Mouse (Mus musculus) midbrain, embryonic 16.5 days (tissue): ENCODE measurements around the gene Auts2. TPM values are rescaled to one million over a fixed set of nuclear protein-coding genes. Genes with fewer than 3 reads are reported as not detected.
A peak's percentile ranks its signal among the peaks of the same experiment; 100 is the strongest.

Experiments
- ATAC-seq: fragments of 200-750 bp; cut with Nextera tagmentation; 2 replicates; pipeline ENCODE4 v1.8.0; 2017; ENCODE audit warnings: moderate TSS enrichment
- H3K27ac ChIP-seq: fragments of 300-500 bp; sonication (generic); 2 replicates; pipeline ENCODE4 v1.5.1; 2014; ENCODE audit warnings: mild to moderate bottlenecking, low read length, mixed read lengths
- H3K27me3 ChIP-seq: fragments of 300-500 bp; sonication (generic); 2 replicates; pipeline ENCODE4 v1.6.1; 2014; ENCODE audit warnings: low read depth, low read length, mixed read lengths; ENCODE audit not compliant: control insufficient read depth, insufficient read depth
- H3K36me3 ChIP-seq: fragments of 300-500 bp; sonication (generic); 2 replicates; pipeline ENCODE4 v1.6.1; 2014; ENCODE audit warnings: mild to moderate bottlenecking, low read length, moderate library complexity, mixed read lengths; ENCODE audit not compliant: control insufficient read depth, insufficient read depth
- H3K4me1 ChIP-seq: fragments of 300-500 bp; sonication (generic); 2 replicates; pipeline ENCODE4 v1.6.1; 2014; ENCODE audit warnings: mild to moderate bottlenecking, low read length, mixed read lengths; ENCODE audit not compliant: control insufficient read depth, insufficient read depth
- H3K4me2 ChIP-seq: fragments of 300-500 bp; sonication (generic); 2 replicates; pipeline ENCODE4 v1.6.1; 2014; ENCODE audit warnings: mild to moderate bottlenecking, low read length, mixed read lengths
- H3K4me3 ChIP-seq: fragments of 300-500 bp; sonication (generic); 2 replicates; pipeline ENCODE4 v1.5.1; 2014; ENCODE audit warnings: low read depth, mild to moderate bottlenecking, low read length, moderate library complexity, mixed read lengths
- H3K9ac ChIP-seq: fragments of 300-500 bp; sonication (generic); 2 replicates; pipeline ENCODE4 v1.6.1; 2014; ENCODE audit warnings: low read depth, low read length, mixed read lengths
- H3K9me3 ChIP-seq: fragments of 300-500 bp; sonication (generic); replicated peaks from 2 replicates; pipeline ENCODE4 v1.6.1; 2014; ENCODE audit warnings: mild to moderate bottlenecking, low read length, mixed read lengths; ENCODE audit not compliant: control insufficient read depth, poor library complexity, severe bottlenecking
- WGBS: fragments of 180-500 bp; shearing (Covaris S2); extraction: QIAGEN DNeasy Blood & Tissue Kit; methylation state at CpG from one replicate; pipeline ENCODE4 v1.1.7; 2014; 5-methylcytosine and 5-hydroxymethylcytosine counted together
- polyA plus RNA-seq: library from polyadenylated mRNA; unstranded; fragments of >200 nt; fragmentation: Nextera tagmentation; extraction: Ambion mirVana; gene quantifications from 2 replicates; pipeline ENCODE4 v1.2.1, GENCODE M21; 2015

Auts2 gene
- polyA plus RNA-seq, 1 experiment from 2014 or later: 49.8 TPM

GRCm38 (mm10) chr5:131767699-131768264 is 775.4 kb downstream of the Auts2 start:
- no peak for ATAC-seq
- H3K9me3 ChIP-seq: no peaks in the 10 kb centered on the region
- no peak overlapping the region for H3K4me3 ChIP-seq
- H3K9ac ChIP-seq: no peak overlapping the region
- H3K27ac ChIP-seq: no peak overlapping the region
- H3K4me2 ChIP-seq: no peak overlapping the region
- WGBS: 47% methylated on average over 12 of the region's 12 CpGs
- H3K36me3 ChIP-seq: no peaks in the 10 kb centered on the region
- H3K4me1 ChIP-seq: peaks cover 27% of the 10 kb centered on the region
- no peaks in the 10 kb centered on the region for H3K27me3 ChIP-seq

GRCm38 (mm10) chr5:131767176-131767575 is 776.0 kb downstream of the Auts2 start:
- WGBS: 71% methylated on average over 9 of the region's 9 CpGs
- no peaks in the 10 kb centered on the region for H3K27me3 ChIP-seq
- peaks cover 27% of the 10 kb centered on the region for H3K4me1 ChIP-seq
- H3K4me3 ChIP-seq: no peak overlapping the region
- no peak overlapping the region for H3K4me2 ChIP-seq
- H3K36me3 ChIP-seq: no peaks in the 10 kb centered on the region
- no peak for ATAC-seq
- H3K9me3 ChIP-seq: no peaks in the 10 kb centered on the region
- no peak overlapping the region for H3K9ac ChIP-seq
- no peak overlapping the region for H3K27ac ChIP-seq

DNA sequence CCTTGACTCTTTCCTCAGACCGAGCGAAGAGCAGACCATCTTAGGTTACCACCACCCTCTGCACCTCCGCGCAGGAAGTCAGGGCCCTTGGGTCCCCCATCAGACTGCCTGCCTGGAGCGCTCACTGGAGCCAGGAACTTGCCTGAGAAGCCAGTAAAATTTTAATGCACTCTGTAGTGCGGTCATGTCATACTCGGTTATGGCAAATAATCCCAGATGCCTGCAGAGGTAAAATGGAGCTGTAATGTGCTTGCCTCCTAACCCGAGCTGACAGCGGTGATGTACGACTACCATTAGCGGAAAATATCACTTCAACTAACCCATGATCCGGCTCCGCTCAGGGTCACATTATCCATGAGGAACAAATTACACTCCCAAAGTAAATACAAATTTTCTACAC is 783.7 kb downstream of the Auts2 start:
- WGBS: 86% methylated on average over 13 of the region's 13 CpGs
- H3K4me1 ChIP-seq: no peaks in the 10 kb centered on the region
- no peaks in the 10 kb centered on the region for H3K9me3 ChIP-seq
- no peak overlapping the region for H3K4me2 ChIP-seq
- no peaks in the 10 kb centered on the region for H3K36me3 ChIP-seq
- ATAC-seq: no peak
- H3K4me3 ChIP-seq: no peak overlapping the region
- H3K27ac ChIP-seq: no peak overlapping the region
- no peak overlapping the region for H3K9ac ChIP-seq
- no peaks in the 10 kb centered on the region for H3K27me3 ChIP-seq

GRCm38 (mm10) chr5:131750330-131750729 is 792.8 kb downstream of the Auts2 start:
- Histone ChIP-seq H3K4me1 (peaks cover 10% of the 10 kb centered on the region; the same call in 1 of the 2 replicates), H3K27ac (peak overlapping the region; percentile 63; the same call in 1 of the 2 replicates), H3K9ac (no peak overlapping the region), H3K27me3 (no peaks in the 10 kb centered on the region), H3K4me3 (no peak overlapping the region), H3K36me3 (no peaks in the 10 kb centered on the region), H3K4me2 (no peak overlapping the region), H3K9me3 (no peaks in the 10 kb centered on the region)
- WGBS: 65% methylated on average over 2 of the region's 2 CpGs
- ATAC-seq: no peak

DNA sequence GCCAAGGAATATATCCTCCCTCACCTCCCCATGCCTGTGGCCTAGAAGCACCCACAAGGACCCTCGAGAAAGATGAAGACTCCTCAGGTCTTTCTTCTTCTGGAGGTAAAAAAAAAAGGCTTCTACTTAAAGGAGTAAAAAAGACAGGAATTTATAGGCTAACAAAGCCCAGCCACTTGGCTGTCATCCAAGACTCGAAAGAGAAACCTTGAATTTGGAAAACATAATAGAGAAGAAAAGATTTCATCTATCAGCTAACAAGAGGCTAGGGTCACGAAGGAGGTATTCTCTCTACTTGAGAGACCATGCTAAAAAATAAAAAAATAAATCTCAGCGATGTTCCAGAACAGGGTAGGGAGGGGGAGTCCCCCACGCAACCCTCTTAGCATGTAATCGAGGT is 793.9 kb downstream of the Auts2 start:
- Histone ChIP-seq H3K36me3 (no peaks in the 10 kb centered on the region), H3K4me2 (no peak overlapping the region), H3K9me3 (no peaks in the 10 kb centered on the region), H3K4me1 (peaks cover 10% of the 10 kb centered on the region; the same call in 1 of the 2 replicates), H3K27ac (peak overlapping the region; percentile 63; the same call in 1 of the 2 replicates), H3K9ac (no peak overlapping the region), H3K4me3 (no peak overlapping the region), H3K27me3 (no peaks in the 10 kb centered on the region)
- 20% methylated on average over 6 of the region's 6 CpGs for WGBS
- ATAC-seq: no peak

DNA sequence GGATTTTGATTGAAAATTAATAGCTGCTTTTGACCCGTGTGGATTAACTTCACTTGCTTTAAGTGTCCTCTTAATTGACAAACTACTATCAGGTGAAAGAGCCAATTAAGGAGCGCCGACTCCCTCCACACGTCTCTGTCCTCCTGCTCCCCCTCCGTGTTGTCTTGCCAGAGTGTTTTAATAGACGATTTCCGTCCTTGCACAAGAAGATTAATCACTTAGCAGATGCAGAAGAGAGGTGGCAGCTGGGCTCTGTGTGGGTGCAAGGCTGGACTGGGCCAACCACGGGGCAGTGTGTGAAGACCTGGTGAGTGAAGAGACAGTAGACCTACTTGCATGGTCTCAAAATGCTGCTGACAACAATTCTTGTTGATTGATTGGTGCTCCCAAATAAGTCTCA is 800.1 kb downstream of the Auts2 start:
- 61% methylated on average over 8 of the region's 8 CpGs for WGBS
- H3K36me3 ChIP-seq: no peaks in the 10 kb centered on the region

GRCm38 (mm10) chr5:131737476-131737875 is 805.7 kb downstream of the Auts2 start:
- H3K4me2 ChIP-seq: no peak overlapping the region

More for the DNA sequence above, 800.1 kb downstream of the Auts2 start:
- no peaks in the 10 kb centered on the region; the same call in 1 of the 2 replicates for H3K27me3 ChIP-seq
- ATAC-seq: no peak
- H3K9ac ChIP-seq: no peak overlapping the region
- H3K27ac ChIP-seq: no peak overlapping the region
- no peak overlapping the region for H3K4me3 ChIP-seq
- no peaks in the 10 kb centered on the region for H3K4me1 ChIP-seq
- H3K4me2 ChIP-seq: no peak overlapping the region
- no peaks in the 10 kb centered on the region for H3K9me3 ChIP-seq

GRCm38 (mm10) chr5:131733324-131733660 is 809.9 kb downstream of the Auts2 start:
- WGBS: 15% methylated on average over 5 of the region's 5 CpGs
- Histone ChIP-seq H3K36me3 (no peaks in the 10 kb centered on the region), H3K27ac (no peak overlapping the region), H3K4me2 (no peak overlapping the region), H3K27me3 (no peaks in the 10 kb centered on the region), H3K4me3 (no peak overlapping the region), H3K9ac (no peak overlapping the region), H3K4me1 (peaks cover 11% of the 10 kb centered on the region), H3K9me3 (no peaks in the 10 kb centered on the region)
- ATAC-seq: no peak

More at GRCm38 (mm10) chr5:131737476-131737875, 805.7 kb downstream of the Auts2 start:
- no peaks in the 10 kb centered on the region for H3K9me3 ChIP-seq
- no peak overlapping the region for H3K9ac ChIP-seq
- H3K27ac ChIP-seq: no peak overlapping the region
- no peak overlapping the region for H3K4me3 ChIP-seq
- H3K36me3 ChIP-seq: no peaks in the 10 kb centered on the region
- H3K27me3 ChIP-seq: no peaks in the 10 kb centered on the region; the same call in 1 of the 2 replicates
- no peak for ATAC-seq
- peaks cover 8% of the 10 kb centered on the region; the same call in 1 of the 2 replicates for H3K4me1 ChIP-seq
- 67% methylated on average over 6 of the region's 6 CpGs for WGBS

GRCm38 (mm10) chr5:131732631-131733323 is 810.4 kb downstream of the Auts2 start:
- Histone ChIP-seq H3K4me2 (no peak overlapping the region), H3K36me3 (no peaks in the 10 kb centered on the region), H3K9ac (no peak overlapping the region), H3K27ac (no peak overlapping the region), H3K4me1 (peaks cover 15% of the 10 kb centered on the region), H3K27me3 (no peaks in the 10 kb centered on the region), H3K9me3 (no peaks in the 10 kb centered on the region), H3K4me3 (no peak overlapping the region)
- WGBS: 59% methylated on average over 7 of the region's 7 CpGs
- ATAC-seq: no peak
